Mouse (Mus musculus) spleen, postnatal 14 days (tissue): ENCODE measurements around the gene Pou2f1.
"Not testable (repeated sequence)": the region's sequence is repeated elsewhere in the genome, so short reads cannot be mapped to it uniquely, and the experiment has no call there.

Experiments
- DNase-seq, 2 experiments: peaks; one replicate each; pipeline ENCODE4 v3.0.0; 2021 to 2022; ENCODE audit warnings: low spot score in 2 of 2

Pou2f1 gene

GRCm38 (mm10) chr1:166003181-166004022 lies 924 bp upstream of the Pou2f1 start:
- peak; percentile 91 to 93 for DNase-seq

DNA sequence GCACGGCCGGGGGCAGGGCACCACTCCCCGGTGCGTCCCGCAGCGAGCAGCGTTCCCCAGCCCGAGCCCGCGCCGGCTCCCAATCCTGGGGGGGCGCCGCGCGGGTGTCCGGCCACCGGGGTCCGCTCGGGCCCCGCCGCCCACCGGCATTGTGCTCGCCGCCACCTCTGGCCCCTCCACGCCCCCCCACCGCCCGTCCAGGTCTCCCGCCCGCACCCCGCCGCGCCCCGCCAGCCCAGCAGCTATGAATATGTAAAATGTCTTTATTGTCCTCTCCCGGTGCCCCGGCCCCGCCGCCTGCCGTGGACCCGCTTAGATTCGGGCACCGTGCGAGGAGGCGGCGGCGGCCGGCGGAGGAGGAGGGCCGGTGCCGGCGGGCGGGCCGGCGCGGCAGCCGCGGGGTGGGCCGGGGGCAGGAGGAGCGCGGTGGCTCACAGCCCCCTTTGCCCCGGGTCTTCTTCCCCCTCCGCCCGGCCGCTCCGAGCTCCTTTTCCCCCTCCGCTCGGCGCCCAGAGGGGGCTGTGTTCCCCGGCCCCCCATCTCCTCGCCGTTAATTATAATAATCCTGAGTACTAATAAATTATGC lies 481 bp downstream of the Pou2f1 start:
- peak in 1 of 2 experiments; percentile 27 for DNase-seq

- DNase-seq, result peak; percentile 29 to 51
Observed at GRCm38 (mm10) chr1:166001121-166001903, 1.2 kb downstream of the Pou2f1 start.

DNA sequence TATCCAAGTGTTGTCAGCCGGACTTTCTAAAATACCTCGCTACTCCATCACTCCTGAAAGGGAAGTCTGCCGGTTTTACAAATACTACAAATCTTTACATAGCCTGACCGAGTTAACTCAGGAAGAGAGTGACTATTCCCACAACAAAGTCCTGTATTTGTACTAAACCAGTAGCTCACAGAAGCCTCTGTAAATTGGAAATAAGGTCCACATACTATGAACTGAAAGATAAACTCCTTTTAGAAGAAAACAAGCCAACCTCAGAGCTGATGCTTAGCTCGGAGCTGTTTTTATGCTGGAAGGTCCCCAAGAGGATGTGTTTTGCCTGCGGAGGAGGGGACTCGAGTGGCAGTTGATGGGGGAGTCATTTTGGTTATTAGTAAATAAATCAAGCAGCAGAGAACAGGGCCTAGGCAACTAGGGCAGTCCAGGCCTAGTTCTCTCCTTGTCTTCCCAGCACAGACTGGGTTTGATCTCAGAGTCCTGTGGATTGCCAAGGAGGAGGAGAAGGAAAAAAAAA lies 1.8 kb downstream of the Pou2f1 start:
- peak in 1 of 2 experiments; percentile 10 for DNase-seq

GRCm38 (mm10) chr1:165999709-166000108 lies 2.8 kb downstream of the Pou2f1 start:
- DNase-seq, result no peak

GRCm38 (mm10) chr1:165995661-165996055 lies 6.8 kb downstream of the Pou2f1 start:
- no peak for DNase-seq

- not testable (repeated sequence) for DNase-seq
Observed at GRCm38 (mm10) chr1:165995011-165995660, 7.3 kb downstream of the Pou2f1 start.

GRCm38 (mm10) chr1:165994279-165994678 lies 8.2 kb downstream of the Pou2f1 start:
- DNase-seq, result no peak

DNA sequence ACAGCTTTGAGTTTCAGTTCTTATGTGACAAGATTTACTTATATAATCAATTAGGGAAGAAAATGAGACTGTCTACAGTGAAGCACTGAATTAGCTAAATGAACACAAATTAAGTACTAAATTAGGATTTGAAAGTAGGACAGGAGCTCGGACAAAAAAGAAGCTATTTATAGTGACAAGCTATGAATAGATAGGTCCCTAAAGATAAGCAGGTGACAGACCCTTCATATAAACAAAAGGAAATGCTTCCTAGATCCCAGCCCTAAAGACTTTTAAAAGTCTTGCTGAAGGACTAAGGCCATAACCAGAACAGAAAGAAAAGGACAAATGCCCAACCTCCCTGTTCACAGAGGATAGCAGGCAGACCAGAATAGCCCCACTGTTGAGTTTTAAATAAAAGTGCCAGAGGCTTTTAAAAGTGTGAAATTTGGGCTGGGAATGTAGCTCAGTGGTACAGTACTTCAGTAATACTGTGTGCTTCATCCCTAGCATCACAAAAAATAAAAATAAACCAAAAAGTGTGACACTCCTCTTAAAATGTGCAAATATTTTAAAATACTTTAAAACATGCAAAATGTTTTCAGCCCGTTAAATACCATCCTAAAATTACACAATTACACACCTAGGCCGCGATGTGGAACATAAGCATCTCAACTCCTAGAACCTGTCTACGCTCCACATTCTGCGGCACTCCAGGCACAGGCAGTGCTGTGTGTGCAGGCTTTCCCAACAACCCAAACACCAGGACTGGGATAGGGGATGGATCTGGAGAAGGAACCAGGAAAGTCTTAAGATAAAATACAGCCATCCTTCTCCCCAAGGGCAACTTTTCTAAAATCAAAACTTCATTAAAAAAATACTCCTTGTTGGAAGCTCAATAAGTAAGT lies 9.0 kb downstream of the Pou2f1 start:
- DNase-seq, result no peak

GRCm38 (mm10) chr1:165988536-165988935 lies 13.9 kb downstream of the Pou2f1 start:
- DNase-seq, result no peak

DNA sequence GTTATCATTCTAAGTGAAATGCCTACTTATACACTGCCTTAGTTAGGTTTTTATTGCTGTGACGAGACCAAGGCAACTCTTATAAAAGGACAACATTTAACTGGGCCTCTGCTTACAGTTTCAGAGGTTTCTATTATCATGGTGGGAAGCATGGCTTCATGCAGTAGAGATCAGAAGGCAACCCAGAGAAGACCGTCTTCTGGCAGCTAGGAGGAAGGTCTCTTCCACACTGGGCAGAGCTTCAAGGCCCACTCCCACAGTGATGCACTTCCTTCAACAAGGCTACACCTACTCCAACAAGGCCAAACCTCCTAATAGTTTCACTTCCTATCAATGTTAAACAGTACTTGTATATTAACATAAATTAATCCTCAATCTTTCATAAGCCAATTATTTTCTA lies 14.4 kb downstream of the Pou2f1 start:
- no peak for DNase-seq

DNA sequence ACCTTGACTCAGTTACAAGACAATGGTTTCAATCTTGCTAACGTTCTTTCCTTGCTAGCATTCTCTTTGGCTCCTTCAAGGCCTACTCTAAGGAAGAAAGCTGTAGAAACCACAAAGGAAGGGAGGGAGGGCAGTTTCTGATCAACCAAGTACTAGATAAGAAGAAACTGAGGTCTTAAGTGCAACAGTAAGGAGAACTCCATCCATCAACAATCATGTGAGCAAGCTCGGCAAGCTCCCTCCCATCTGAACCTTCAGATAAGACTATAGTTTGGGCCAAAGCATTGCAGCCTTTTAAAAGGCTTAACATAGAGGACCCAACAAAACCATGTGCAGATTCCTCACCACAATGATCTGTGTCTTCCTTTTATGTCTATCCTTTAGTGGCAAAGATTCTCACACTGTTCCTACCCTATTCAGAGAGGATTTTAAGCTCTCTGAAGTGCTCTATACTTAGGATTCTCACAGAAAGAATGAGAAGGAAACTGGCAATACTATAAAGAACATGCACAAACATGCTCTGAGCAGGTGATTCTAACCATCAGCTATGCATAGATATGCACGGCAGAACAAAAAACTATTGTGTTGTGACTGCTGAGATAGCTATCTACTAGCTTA lies 16.6 kb downstream of the Pou2f1 start:
- no peak for DNase-seq

- DNase-seq, result no peak
Observed at GRCm38 (mm10) chr1:165985186-165985585, 17.3 kb downstream of the Pou2f1 start.

DNA sequence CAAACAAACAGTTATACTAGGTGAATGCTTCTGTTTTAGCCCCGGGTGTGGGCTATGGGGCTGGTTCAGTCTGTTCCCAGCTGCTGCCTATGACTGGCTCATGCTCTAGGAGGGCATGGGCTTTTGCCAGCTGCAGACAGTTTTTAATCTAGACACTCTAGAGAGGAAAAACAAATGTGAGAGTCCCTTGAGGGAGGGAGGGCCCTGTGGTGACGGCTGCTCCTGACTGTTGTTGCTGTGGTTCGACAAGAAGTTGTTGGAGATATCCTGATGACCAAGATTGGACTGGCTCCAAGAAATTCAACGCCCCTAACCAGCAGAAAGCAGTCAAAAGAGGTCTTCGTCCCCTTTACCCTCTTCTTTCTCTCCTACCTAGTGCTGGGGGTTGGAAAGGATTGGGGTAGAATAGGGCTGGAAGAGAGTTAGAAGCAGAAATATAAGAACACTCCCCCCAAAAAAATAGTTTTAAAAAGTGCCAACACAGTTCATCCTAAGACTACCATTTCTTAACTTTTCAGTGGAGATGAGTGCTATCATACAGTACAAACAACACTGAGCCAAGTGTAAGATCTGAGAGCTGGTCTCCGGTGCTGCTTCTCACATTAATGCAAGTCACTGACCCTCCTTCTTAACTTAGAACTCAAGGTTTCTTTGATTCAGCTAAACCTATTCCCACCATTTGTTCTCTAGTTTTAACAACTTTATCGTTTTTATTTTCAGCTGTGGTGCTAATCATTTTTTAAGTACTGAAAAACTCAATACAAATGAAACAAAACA lies 25.6 kb downstream of the Pou2f1 start:
- DNase-seq, result no peak

DNA sequence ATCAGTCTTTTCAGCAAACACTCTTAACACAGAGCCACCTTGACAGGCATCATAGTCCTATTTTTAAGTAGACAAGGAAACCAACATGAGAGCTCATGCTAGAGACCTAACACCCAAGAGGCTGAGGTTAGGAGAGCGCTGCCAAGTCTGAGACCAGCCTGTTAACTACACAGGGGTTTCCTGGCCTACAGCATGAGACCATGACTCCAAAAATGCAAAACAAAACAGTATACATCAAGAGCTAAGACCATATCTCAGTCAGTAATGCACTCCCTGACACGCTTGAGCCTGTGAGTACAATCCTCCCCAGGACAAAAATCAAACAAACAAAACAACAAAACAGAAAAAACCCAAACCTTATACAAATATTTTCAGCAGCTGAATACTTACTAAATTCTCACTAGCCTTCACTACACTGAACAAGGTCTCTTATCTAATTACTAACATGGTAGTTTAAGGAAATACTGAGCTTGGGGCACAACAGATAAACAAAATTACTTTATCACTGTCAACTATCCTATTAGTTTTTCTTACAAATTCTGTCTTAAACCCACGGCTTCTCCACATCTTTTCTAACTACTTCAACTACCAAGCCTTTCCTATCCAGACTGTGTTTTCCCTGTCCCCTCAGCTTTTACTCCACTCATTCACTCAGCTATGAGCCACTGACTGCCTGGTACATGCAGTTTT lies 33.3 kb downstream of the Pou2f1 start:
- DNase-seq, result no peak

- peak in 1 of 2 experiments; percentile 46 for DNase-seq
Observed at GRCm38 (mm10) chr1:165967027-165967654, 35.3 kb downstream of the Pou2f1 start.

DNA sequence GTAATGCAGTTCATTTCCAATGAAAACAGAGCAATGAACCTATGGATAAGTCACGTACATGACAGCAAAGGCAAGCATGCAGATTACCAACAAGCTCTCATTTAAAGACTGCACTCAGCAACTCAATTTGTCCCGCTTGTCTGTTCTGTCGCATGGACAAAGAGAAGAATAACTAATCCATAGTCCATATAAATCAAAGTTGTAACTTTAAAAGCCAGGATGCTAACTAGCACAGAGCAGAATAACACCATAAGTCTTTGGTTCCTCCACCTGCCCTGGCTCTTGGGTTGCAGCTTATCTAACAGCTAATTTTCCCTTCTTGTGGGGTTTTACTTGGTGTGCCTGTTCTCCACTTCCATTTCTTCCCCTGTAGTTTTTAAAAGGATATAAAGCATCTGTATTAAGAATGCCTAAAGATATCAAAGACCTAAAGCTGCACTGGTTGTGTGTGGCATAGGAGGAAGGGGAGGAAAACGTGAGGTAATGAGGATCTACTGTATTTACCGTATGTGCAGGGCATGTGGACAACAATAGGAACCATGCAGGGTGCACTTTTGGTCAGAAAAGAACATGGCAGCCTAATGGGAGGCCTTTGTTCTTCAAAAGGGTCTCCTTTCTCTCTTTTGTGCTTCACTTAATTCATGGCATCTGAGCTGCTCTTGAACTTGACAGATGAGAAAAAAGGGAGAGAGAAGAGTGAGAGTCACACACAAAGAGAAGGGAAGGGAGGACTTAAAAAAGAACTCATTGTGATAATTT lies 36.1 kb downstream of the Pou2f1 start:
- no peak for DNase-seq
